Mouse (Mus musculus): ENCODE results near the gene Gm42669. TPM values are rescaled to one million over a fixed set of nuclear protein-coding genes. Genes with fewer than 3 reads are reported as not detected.
A peak's percentile ranks its signal among the peaks of the same experiment; 100 is the strongest.

The Gm42669 gene
- polyA plus RNA-seq, 1 experiment, result not detected

GRCm38 (mm10) chr5:107597301-107598077 lies 90.1 kb downstream of the Gm42669 start, which contains the start of the genes Rpap2 and Glmn:
Gene Rpap2 (plus strand): TSS chr5:107597373.
Gene Glmn (minus strand): TSS chr5:107597888.
- peak within 1 kb of the TSS; percentile 75 for H3K27ac ChIP-seq (ENCODE audit: control insufficient read depth, insufficient read depth, low read depth, low read length, poor library complexity)
- no peaks in the 10 kb centered on the region; the same call in 1 of the 2 replicates for H3K4me1 ChIP-seq (ENCODE audit: control insufficient read depth, insufficient read depth, low read length)
- WGBS, result 2% methylated on average over 63 of the region's 64 CpGs
- no peak for TF ChIP-seq CTCF (IDR thresholded peaks at IDR 0.05; ENCODE audit: control insufficient read depth, insufficient read depth, low read length)
- peak; percentile 54; the same call in 1 of the 2 replicates for TF ChIP-seq POLR2A (IDR thresholded peaks at IDR 0.05; ENCODE audit: borderline replicate concordance, control insufficient read depth, low read depth, low read length)
- H3K4me3 ChIP-seq (replicated peaks; ENCODE audit: control insufficient read depth, low read depth, low read length), result peak within 1 kb of the TSS; percentile 94

GRCm38 (mm10) chr5:107598380-107598779 lies 91.0 kb downstream of the Gm42669 start:
- WGBS, result 12% methylated on average over 4 of the region's 4 CpGs
- Histone ChIP-seq H3K4me1 (ENCODE audit: control insufficient read depth, insufficient read depth, low read length) (no peaks in the 10 kb centered on the region; the same call in 1 of the 2 replicates), H3K27ac (ENCODE audit: control insufficient read depth, insufficient read depth, low read depth, low read length, poor library complexity) (no peak overlapping the region), H3K4me3 (replicated peaks; ENCODE audit: control insufficient read depth, low read depth, low read length) (peak overlapping the region; percentile 18)
- TF ChIP-seq POLR2A (IDR thresholded peaks at IDR 0.05; ENCODE audit: borderline replicate concordance, control insufficient read depth, low read depth, low read length), result no peak
- TF ChIP-seq CTCF (IDR thresholded peaks at IDR 0.05; ENCODE audit: control insufficient read depth, insufficient read depth, low read length), result no peak

DNA sequence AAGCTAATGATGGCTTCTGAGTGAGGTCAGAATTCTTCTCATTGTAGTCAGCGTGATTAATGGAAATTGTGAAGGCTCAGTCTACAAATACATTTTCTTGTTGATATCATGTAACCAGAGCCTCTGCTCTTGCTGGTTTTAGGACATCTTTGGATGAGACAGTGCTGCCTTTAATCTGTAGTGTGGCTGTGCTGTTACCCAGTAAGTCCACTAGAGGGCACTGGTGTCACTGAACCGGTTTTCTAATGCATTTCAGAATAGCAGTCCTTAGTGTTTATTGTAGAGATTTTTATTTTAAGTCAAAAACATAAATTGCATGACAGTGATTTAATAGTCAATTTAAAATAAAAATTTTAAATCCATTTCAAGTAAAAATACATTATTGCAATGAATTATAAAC lies 103.8 kb downstream of the Gm42669 start:
- no peak overlapping the region for H3K4me3 ChIP-seq (replicated peaks; ENCODE audit: control insufficient read depth, low read depth, low read length)
- TF ChIP-seq CTCF (IDR thresholded peaks at IDR 0.05; ENCODE audit: control insufficient read depth, insufficient read depth, low read length) (peak; percentile 50), POLR2A (IDR thresholded peaks at IDR 0.05; ENCODE audit: borderline replicate concordance, control insufficient read depth, low read depth, low read length) (no peak)
- 10% methylated on average over 2 of the region's 2 CpGs for WGBS
- H3K4me1 ChIP-seq (ENCODE audit: control insufficient read depth, insufficient read depth, low read length), result no peaks in the 10 kb centered on the region
- no peak overlapping the region for H3K27ac ChIP-seq (ENCODE audit: control insufficient read depth, insufficient read depth, low read depth, low read length, poor library complexity)

DNA sequence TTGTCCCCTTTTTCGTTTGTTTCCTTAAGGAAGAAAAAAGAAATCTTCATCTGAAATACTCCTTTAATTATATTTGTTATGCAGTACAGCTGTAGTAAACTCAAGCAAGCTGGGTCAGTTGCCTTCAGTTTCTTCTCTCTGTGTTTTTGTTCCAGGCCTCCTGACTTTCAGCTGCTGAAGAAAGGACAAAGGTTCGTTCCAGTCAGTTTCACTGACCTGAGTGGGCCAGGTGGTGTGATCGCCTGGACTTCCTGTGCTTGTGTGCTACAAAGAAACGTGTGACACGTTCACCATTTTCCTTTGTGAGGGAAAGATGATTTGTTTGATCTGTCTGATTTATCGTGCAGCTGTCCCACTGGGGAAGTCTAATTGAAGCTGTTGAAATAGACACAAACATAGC lies 110.6 kb downstream of the Gm42669 start:
- H3K27ac ChIP-seq (ENCODE audit: control insufficient read depth, insufficient read depth, low read depth, low read length, poor library complexity), result no peak overlapping the region
- TF ChIP-seq POLR2A (IDR thresholded peaks at IDR 0.05; ENCODE audit: borderline replicate concordance, control insufficient read depth, low read depth, low read length) (no peak), CTCF (IDR thresholded peaks at IDR 0.05; ENCODE audit: control insufficient read depth, insufficient read depth, low read length) (no peak)
- no peak overlapping the region for H3K4me3 ChIP-seq (replicated peaks; ENCODE audit: control insufficient read depth, low read depth, low read length)
- H3K4me1 ChIP-seq (ENCODE audit: control insufficient read depth, insufficient read depth, low read length), result no peaks in the 10 kb centered on the region
- WGBS, result 78% methylated on average over 6 of the region's 6 CpGs

DNA sequence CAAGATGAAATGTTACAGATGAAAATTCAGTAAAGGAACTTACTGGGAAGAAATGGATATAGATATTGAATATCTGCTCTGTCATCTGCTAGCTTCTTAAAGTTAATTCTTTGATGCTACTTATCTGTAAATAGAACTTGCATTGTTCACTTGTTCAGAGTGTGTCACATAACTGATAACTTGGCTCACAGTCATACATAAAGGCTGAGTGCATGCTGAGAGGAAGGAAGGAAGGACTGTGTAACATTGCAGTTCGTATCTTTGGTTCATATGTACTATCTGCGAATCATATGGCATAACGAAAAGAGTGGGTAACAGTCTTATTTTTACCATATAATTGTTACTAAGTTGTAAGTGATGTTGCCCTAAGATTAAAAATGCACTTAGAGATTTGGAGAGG lies 113.9 kb downstream of the Gm42669 start:
- TF ChIP-seq POLR2A (IDR thresholded peaks at IDR 0.05; ENCODE audit: borderline replicate concordance, control insufficient read depth, low read depth, low read length) (no peak), CTCF (IDR thresholded peaks at IDR 0.05; ENCODE audit: control insufficient read depth, insufficient read depth, low read length) (no peak)
- no peaks in the 10 kb centered on the region for H3K4me1 ChIP-seq (ENCODE audit: control insufficient read depth, insufficient read depth, low read length)
- no peak overlapping the region for H3K4me3 ChIP-seq (replicated peaks; ENCODE audit: control insufficient read depth, low read depth, low read length)
- H3K27ac ChIP-seq (ENCODE audit: control insufficient read depth, insufficient read depth, low read depth, low read length, poor library complexity), result no peak overlapping the region
- 38% methylated on average over 3 of the region's 3 CpGs for WGBS

Other genes starting within 250 kb of the Gm42669 start
- 4.9 and 7.4 TPM in 2 replicates for gene Tgfbr3, start 218.0 kb upstream of the Gm42669 start, polyA plus RNA-seq (2011; ENCODE audit: insufficient read depth, insufficient read length, low replicate concordance, missing spikeins)
- gene Brdt, start 176.5 kb upstream of the Gm42669 start, polyA plus RNA-seq (2011; ENCODE audit: insufficient read depth, insufficient read length, low replicate concordance, missing spikeins), result not detected in 2 replicates
- gene Ephx4, start 104.9 kb upstream of the Gm42669 start, polyA plus RNA-seq (2011; ENCODE audit: insufficient read depth, insufficient read length, low replicate concordance, missing spikeins), result not detected in 2 replicates
- not detected in 2 replicates for gene Lpcat2b, start 76.1 kb upstream of the Gm42669 start, polyA plus RNA-seq (2011; ENCODE audit: insufficient read depth, insufficient read length, low replicate concordance, missing spikeins)
- 2.9 and 3.5 TPM in 2 replicates for gene Btbd8, start 69.6 kb upstream of the Gm42669 start, polyA plus RNA-seq (2011; ENCODE audit: insufficient read depth, insufficient read length, low replicate concordance, missing spikeins)
- gene 1700028K03Rik, start 27.1 kb downstream of the Gm42669 start, polyA plus RNA-seq (2011; ENCODE audit: insufficient read depth, insufficient read length, low replicate concordance, missing spikeins), result not detected in 2 replicates
- 3.8 and 6.0 TPM in 2 replicates for gene Rpap2, start 89.8 kb downstream of the Gm42669 start, polyA plus RNA-seq (2011; ENCODE audit: insufficient read depth, insufficient read length, low replicate concordance, missing spikeins)
- gene Glmn, start 90.3 kb downstream of the Gm42669 start, polyA plus RNA-seq (2011; ENCODE audit: insufficient read depth, insufficient read length, low replicate concordance, missing spikeins), result 2.7 and 4.6 TPM in 2 replicates
- gene Gfi1, start 218.4 kb downstream of the Gm42669 start, polyA plus RNA-seq (2011; ENCODE audit: insufficient read depth, insufficient read length, low replicate concordance, missing spikeins), result 9.0 and 21.1 TPM in 2 replicates

All from bone marrow, adult 2 months (tissue).